Mouse (Mus musculus) hindbrain, embryonic 14.5 days (tissue): Measurements from ENCODE around the gene Oaz2. TPM values are rescaled to one million over a fixed set of nuclear protein-coding genes. Genes with fewer than 3 reads are reported as not detected.
"Not testable (repeated sequence)": the region's sequence is repeated elsewhere in the genome, so short reads cannot be mapped to it uniquely, and the experiment has no call there.

ENCODE experiments used
- ATAC-seq: fragments of 200-750 bp; cut with Nextera tagmentation; 2 replicates; pipeline ENCODE4 v1.8.0; 2017; ENCODE audit warnings: moderate number of reproducible peaks, mild to moderate bottlenecking, moderate TSS enrichment, moderate library complexity; ENCODE audit not compliant: low FRiP score
- DNase-seq: peaks from one replicate; pipeline ENCODE4 v3.0.0-alpha.2; 2015; ENCODE audit warnings: low spot score
- H3K27ac ChIP-seq: fragments of 300-500 bp; sonication (generic); 2 replicates; pipeline ENCODE4 v1.5.1; 2014; ENCODE audit warnings: mild to moderate bottlenecking, moderate library complexity
- H3K27me3 ChIP-seq: fragments of 300-500 bp; sonication (generic); 2 replicates; pipeline ENCODE4 v1.6.1; 2014; ENCODE audit warnings: mild to moderate bottlenecking, low read length, mixed read lengths; ENCODE audit not compliant: control insufficient read depth, insufficient read depth
- H3K36me3 ChIP-seq: fragments of 300-500 bp; sonication (generic); replicated peaks from 2 replicates; pipeline ENCODE4 v1.6.1; 2014; ENCODE audit not compliant: control insufficient read depth, insufficient read depth
- H3K4me1 ChIP-seq: fragments of 300-500 bp; sonication (generic); replicated peaks from 2 replicates; pipeline ENCODE4 v1.6.1; 2014; ENCODE audit warnings: antibody characterized with exemption, low read length, mixed read lengths; ENCODE audit not compliant: control insufficient read depth, insufficient read depth
- H3K4me2 ChIP-seq: fragments of 300-500 bp; sonication (generic); replicated peaks from 2 replicates; pipeline ENCODE4 v1.6.1; 2014; ENCODE audit warnings: mild to moderate bottlenecking, moderate library complexity
- H3K4me3 ChIP-seq: fragments of 300-500 bp; sonication (generic); replicated peaks from 2 replicates; pipeline ENCODE4 v1.5.1; 2014; ENCODE audit warnings: mild to moderate bottlenecking, low read length
- H3K9ac ChIP-seq: fragments of 300-500 bp; sonication (generic); 2 replicates; pipeline ENCODE4 v1.6.1; 2014
- H3K9me3 ChIP-seq: fragments of 300-500 bp; sonication (generic); 2 replicates; pipeline ENCODE4 v1.6.1; 2016; ENCODE audit warnings: low read length; ENCODE audit not compliant: control insufficient read depth
- WGBS: fragments of 180-500 bp; shearing (Covaris S2); extraction: QIAGEN DNeasy Blood & Tissue Kit; methylation state at CpG from one replicate; pipeline ENCODE4 v1.1.7; 2014; 5-methylcytosine and 5-hydroxymethylcytosine counted together
- polyA plus RNA-seq: library from polyadenylated mRNA; unstranded; fragments of >200 nt; fragmentation: Nextera tagmentation; extraction: Ambion mirVana; gene quantifications from 2 replicates; pipeline ENCODE4 v1.2.1, GENCODE M21; 2014

Oaz2 gene
- polyA plus RNA-seq, 1 experiment from 2014 or later = 280 TPM

DNA sequence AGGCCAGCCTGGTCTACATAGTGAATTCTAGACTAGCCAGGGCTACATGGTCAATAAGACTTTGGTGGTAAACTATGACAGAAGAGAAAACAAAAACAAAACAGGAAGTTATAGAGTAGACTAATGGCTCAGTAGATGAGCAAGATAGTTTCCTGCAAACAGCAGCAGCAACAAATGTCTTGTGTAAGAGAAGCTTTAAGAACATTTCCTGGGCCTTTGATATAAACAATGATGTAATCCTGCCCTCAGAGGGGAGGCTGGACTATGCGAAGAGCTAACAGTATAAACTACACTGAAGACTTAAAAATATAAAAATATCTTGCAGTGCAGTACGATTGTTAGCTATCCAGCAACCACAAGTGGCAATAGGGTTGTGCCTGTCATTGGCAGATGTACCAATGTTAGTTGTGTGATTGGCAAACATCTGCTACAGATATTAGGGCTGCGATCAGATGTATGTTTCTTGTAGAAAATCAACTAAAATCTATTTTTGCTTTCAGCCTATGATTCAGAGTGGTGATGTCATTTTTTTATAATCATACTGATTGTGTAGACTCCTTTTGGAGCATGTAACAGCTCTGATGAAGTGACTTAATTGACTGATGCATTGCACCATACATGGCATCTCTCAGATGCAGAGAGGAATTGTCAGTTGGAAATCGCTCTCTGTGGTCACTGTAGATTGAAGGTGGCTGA is 13.3 kb downstream of the Oaz2 start:
- H3K27me3 ChIP-seq = no peaks in the 10 kb centered on the region
- no peak for ATAC-seq
- H3K36me3 ChIP-seq = peaks cover 1% of the 10 kb centered on the region
- H3K9me3 ChIP-seq = no peaks in the 10 kb centered on the region
- H3K4me3 ChIP-seq = no peak overlapping the region
- no peak for DNase-seq
- no peak overlapping the region for H3K4me2 ChIP-seq
- H3K4me1 ChIP-seq = peaks cover 49% of the 10 kb centered on the region
- 0 out of 2 replicates have a peak overlapping the region, but pooled peaks have one; percentile 16 for H3K9ac ChIP-seq
- 91% methylated on average over 4 of the region's 4 CpGs for WGBS
- no peak overlapping the region for H3K27ac ChIP-seq

DNA sequence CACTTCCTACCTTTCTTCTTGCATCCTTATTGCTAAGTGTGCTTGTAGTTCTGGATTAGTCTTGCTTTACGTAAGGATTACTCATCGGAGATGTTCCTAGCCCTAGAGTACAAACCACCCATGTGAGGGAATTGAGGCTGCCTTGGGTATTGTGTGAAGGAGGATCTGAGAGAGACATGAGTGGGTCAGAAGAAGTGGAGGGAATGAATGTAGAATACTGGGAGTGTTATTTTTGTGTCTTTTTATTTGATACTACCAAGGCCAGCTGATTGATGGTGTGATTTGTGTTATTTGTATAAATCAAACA is 13.8 kb downstream of the Oaz2 start:
- 0 out of 2 replicates have a peak overlapping the region, but pooled peaks have one; percentile 16 for H3K9ac ChIP-seq

DNA sequence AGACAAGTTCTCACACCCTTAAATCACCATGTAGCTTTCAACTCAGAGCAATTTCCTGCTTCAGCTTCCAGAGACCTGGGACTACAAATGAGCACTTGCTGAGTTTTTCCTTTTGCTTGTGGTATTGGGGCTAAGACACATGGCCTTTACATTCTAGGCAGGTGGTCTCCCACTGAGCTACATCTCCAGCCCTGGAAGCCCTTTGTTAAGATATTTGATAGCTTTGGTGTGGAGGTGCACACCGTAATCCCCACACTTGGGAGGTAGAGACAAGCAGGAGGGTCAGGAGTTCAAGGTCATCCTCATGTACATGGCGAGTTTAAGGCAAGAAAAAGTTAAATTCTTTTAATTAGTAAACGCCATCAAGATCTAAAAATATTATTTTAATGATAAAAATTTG is 14.4 kb downstream of the Oaz2 start:
- peaks cover 48% of the 10 kb centered on the region for H3K4me1 ChIP-seq
- no peak overlapping the region for H3K4me2 ChIP-seq
- ATAC-seq = no peak
- no peak for DNase-seq
- no peaks in the 10 kb centered on the region for H3K9me3 ChIP-seq
- H3K4me3 ChIP-seq = no peak overlapping the region
- H3K36me3 ChIP-seq = peaks cover 12% of the 10 kb centered on the region
- 95% methylated on average over 3 of the region's 3 CpGs for WGBS
- no peaks in the 10 kb centered on the region for H3K27me3 ChIP-seq
- H3K9ac ChIP-seq = no peak overlapping the region
- no peak overlapping the region for H3K27ac ChIP-seq

More for the DNA sequence above, 13.8 kb downstream of the Oaz2 start:
- no peak for ATAC-seq
- no peak for DNase-seq
- peaks cover 49% of the 10 kb centered on the region for H3K4me1 ChIP-seq
- H3K9me3 ChIP-seq = no peaks in the 10 kb centered on the region
- no peaks in the 10 kb centered on the region for H3K27me3 ChIP-seq
- no peak overlapping the region for H3K4me2 ChIP-seq
- peaks cover 6% of the 10 kb centered on the region for H3K36me3 ChIP-seq
- H3K4me3 ChIP-seq = no peak overlapping the region
- H3K27ac ChIP-seq = no peak overlapping the region
- WGBS = 94% methylated on average over 2 of the region's 2 CpGs

DNA sequence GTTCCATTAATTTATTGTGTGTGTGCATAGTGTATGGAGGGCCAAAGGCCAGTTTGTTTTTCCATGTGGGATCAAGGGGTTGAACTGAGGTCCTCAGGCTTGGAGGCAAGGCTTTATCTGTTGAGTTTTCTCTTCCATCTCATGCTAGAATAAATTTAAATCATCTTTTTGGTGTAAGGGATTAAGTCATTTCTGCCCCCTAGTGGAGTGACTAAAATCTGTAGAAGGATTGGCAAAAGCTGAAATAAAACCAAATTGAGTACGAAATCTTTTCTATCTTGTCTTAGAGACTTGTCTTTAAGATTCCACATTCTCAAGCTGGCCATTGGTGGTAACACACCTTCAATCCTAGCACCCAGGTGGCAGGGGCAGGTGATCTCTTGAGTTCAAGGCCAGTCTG is 15.2 kb downstream of the Oaz2 start:
- ATAC-seq = no peak
- Histone ChIP-seq H3K9ac (no peak overlapping the region), H3K4me2 (no peak overlapping the region), H3K9me3 (no peaks in the 10 kb centered on the region), H3K36me3 (peaks cover 20% of the 10 kb centered on the region), H3K27me3 (no peaks in the 10 kb centered on the region), H3K27ac (no peak overlapping the region), H3K4me3 (no peak overlapping the region), H3K4me1 (peaks cover 40% of the 10 kb centered on the region)
- DNase-seq = peak; percentile 61
- WGBS = 83% methylated on average over 1 of the region's 1 CpGs

- DNase-seq (no peak), ATAC-seq (no peak)
- Histone ChIP-seq H3K4me3 (no peak overlapping the region), H3K27me3 (no peaks in the 10 kb centered on the region), H3K36me3 (peaks cover 30% of the 10 kb centered on the region), H3K27ac (no peak overlapping the region), H3K9ac (no peak overlapping the region), H3K4me1 (peaks cover 22% of the 10 kb centered on the region), H3K9me3 (no peaks in the 10 kb centered on the region), H3K4me2 (no peak overlapping the region)
- WGBS = 88% methylated on average over 2 of the region's 2 CpGs
Measured at GRCm38 (mm10) chr9:65684704-65685103, 16.9 kb downstream of the Oaz2 start.

GRCm38 (mm10) chr9:65689869-65690268 is 22.1 kb downstream of the Oaz2 start:
- not testable (repeated sequence) for H3K9me3 ChIP-seq, H3K9ac ChIP-seq, H3K27me3 ChIP-seq, H3K27ac ChIP-seq, H3K4me1 ChIP-seq, H3K4me3 ChIP-seq, DNase-seq, ATAC-seq, H3K4me2 ChIP-seq
- WGBS = 56% methylated on average over 2 of the region's 2 CpGs
- H3K36me3 ChIP-seq = peaks cover 75% of the 10 kb centered on the region

DNA sequence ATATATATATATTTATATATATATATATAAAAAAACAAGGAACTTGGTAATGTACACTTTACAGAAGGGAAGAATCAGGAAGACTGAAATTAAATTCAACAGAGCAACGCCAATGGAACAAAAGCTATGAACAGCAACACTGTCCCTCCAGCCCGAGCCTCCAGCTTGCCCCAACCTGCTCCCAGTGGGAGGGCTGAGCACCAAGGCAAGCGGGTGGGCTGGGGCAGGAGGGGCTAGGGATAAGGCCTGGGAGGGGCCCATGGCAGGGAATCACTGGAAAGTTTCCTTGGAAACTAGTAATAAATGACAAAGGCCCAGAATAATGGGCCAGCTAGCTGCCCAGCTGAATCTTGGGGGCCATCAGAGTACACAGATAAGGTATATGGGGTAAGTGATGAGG is 24.7 kb downstream of the Oaz2 start:
- ATAC-seq = no peak
- Histone ChIP-seq H3K27me3 (no peaks in the 10 kb centered on the region), H3K4me1 (peaks cover 9% of the 10 kb centered on the region; the same call in 1 of the 2 replicates), H3K4me3 (no peak overlapping the region), H3K4me2 (no peak overlapping the region), H3K9me3 (no peaks in the 10 kb centered on the region), H3K9ac (no peak overlapping the region), H3K27ac (peak overlapping the region; percentile 36; the same call in 1 of the 2 replicates), H3K36me3 (peaks cover 86% of the 10 kb centered on the region)
- DNase-seq = no peak
- WGBS = 8% methylated on average over 3 of the region's 3 CpGs

DNA sequence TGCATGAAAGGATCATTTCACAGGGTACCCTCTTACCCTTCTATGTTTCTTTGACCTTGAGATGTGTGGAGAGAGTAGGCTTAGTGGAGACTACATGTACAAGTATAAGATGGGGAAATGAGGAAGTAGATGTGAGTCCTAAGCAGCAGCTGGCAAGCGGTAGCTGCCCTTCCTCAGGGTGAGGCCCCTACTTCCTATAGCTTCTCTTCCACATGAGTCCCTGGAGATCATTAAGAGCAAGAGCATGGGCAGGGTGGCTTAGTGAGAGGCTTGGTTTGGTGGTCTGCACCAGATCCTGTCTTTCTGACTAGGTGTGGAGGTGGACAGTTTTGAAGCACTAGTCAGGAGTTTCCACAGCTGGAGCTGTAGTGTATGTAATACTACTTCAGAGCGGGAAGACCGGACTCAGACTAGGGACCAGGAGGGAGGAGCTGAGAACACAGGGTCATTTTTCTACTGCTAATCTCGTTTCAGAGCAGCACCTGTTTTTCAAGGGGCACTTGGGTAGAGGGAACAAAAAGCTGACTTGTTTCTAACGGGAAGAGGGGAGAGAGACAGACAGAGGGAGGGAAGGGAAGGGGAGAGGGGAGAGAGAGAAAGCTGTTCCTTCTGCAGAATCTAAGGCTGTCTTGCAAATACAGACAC is 25.3 kb downstream of the Oaz2 start:
- H3K36me3 ChIP-seq = peaks cover 86% of the 10 kb centered on the region
- 36% methylated on average over 5 of the region's 5 CpGs for WGBS
- H3K9ac ChIP-seq = no peak overlapping the region
- H3K27me3 ChIP-seq = no peaks in the 10 kb centered on the region
- peak overlapping the region; percentile 36; the same call in 1 of the 2 replicates for H3K27ac ChIP-seq
- H3K9me3 ChIP-seq = no peaks in the 10 kb centered on the region
- no peak overlapping the region for H3K4me3 ChIP-seq
- ATAC-seq (no peak), DNase-seq (no peak)
- H3K4me1 ChIP-seq = peaks cover 9% of the 10 kb centered on the region; the same call in 1 of the 2 replicates
- no peak overlapping the region for H3K4me2 ChIP-seq

- ATAC-seq = no peak
- no peak overlapping the region for H3K4me2 ChIP-seq
- peaks cover 9% of the 10 kb centered on the region; the same call in 1 of the 2 replicates for H3K4me1 ChIP-seq
- H3K27ac ChIP-seq = no peak overlapping the region
- 71% methylated on average over 3 of the region's 3 CpGs for WGBS
- peak; percentile 64 for DNase-seq
- H3K27me3 ChIP-seq = no peaks in the 10 kb centered on the region
- H3K9me3 ChIP-seq = no peaks in the 10 kb centered on the region
- H3K9ac ChIP-seq = no peak overlapping the region
- H3K4me3 ChIP-seq = no peak overlapping the region
- peaks cover 96% of the 10 kb centered on the region for H3K36me3 ChIP-seq
Measured at GRCm38 (mm10) chr9:65695646-65696045, 27.8 kb downstream of the Oaz2 start.
